Comparison of ENCODE assay signal across 8 mouse cellular contexts in the genomic region with DNA sequence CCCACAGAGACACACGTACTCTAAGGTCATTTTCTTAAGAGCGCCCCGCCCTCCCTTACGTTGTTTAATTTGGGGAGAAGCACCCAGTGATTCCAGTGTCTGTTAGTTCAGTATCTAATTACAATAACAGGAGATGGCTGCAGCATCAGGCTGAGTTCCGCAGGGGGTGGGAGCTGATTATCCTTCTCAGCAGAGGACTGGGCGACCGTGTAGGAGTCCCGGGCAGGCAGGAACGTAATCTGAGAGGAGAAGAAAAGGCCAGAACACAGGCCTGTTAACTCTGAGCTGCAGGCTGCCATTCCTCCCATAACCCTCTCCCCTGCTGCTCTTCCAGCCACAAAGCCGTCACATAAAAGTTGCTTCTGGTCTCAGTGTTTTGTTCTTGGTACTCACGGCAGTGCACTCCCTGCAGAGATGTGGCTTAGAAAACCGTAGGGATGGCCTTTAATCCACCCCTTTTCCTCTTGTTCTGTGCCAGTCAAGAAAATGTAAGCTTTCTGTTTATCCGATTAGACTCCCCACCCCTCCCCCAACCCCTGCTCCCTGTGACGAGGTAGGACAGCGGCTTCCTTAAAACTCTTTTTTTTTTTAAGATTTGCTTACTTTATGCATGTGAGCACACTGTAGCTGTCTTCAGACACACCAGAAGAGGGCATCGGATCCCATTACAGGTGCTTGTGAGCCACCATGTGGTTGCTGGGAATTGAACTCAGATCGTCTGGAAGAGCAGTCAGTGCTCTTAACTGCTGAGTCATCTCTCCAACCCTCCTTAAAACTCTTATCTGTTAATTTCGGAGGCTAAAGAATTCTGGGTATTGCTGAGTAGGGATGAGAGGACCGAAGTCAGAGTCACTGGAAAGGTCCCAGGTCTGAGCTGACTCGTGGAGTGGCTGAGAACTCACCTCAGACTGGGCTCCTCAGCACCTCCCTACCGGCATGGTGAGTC.
DNase-seq lines count a peak whose midpoint lies in the region; ATAC-seq and TF ChIP-seq lines count a peak whose summit lies in the region.

No protein-coding gene starts in this region.

- H3K27me3 ChIP-seq in embryonic facial prominence, embryonic 14.5 days (replicated peaks; ENCODE audit: control insufficient read depth, insufficient read depth, low read length), result no peaks in the 10 kb centered on the region
- no peaks in the 10 kb centered on the region for H3K27me3 ChIP-seq in hindbrain, embryonic 11.5 days (ENCODE audit: control insufficient read depth, insufficient read depth, low read length)

- peak; percentile 81 for ATAC-seq in embryonic facial prominence, embryonic 14.5 days (ENCODE audit: low read depth)
- ATAC-seq in hindbrain, embryonic 11.5 days (ENCODE audit: low FRiP score), result peak; percentile 72
- peak; percentile 29 for ATAC-seq in megakaryocyte, adult 5-6 weeks (ENCODE audit: poor library complexity, severe bottlenecking)

- TF ChIP-seq POLR2A in lung, adult 2 months (IDR thresholded peaks at IDR 0.05; ENCODE audit: borderline replicate concordance, extremely low read depth, low read depth, low read length), result no peak

- H3K36me3 ChIP-seq in embryonic facial prominence, embryonic 14.5 days (ENCODE audit: control insufficient read depth, insufficient read depth, low read length), result no peaks in the 10 kb centered on the region
- H3K36me3 ChIP-seq in hindbrain, embryonic 11.5 days (ENCODE audit: control insufficient read depth, insufficient read depth, low read length), result no peaks in the 10 kb centered on the region

- H3K4me2 ChIP-seq in embryonic facial prominence, embryonic 14.5 days (ENCODE audit: low read depth, low read length), result peak overlapping the region; percentile 53
- H3K4me2 ChIP-seq in hindbrain, embryonic 11.5 days (replicated peaks; ENCODE audit: low read depth, low read length), result peak overlapping the region; percentile 43

- no peaks in the 10 kb centered on the region for H3K9me3 ChIP-seq in embryonic facial prominence, embryonic 14.5 days (ENCODE audit: control insufficient read depth, low read length)
- H3K9me3 ChIP-seq in hindbrain, embryonic 11.5 days (ENCODE audit: control insufficient read depth, low read length), result no peaks in the 10 kb centered on the region

- WGBS in lung, adult 2 months, result 19% methylated on average over 21 of the region's 21 CpGs
- WGBS in embryonic facial prominence, embryonic 14.5 days, result 6% methylated on average over 20 of the region's 21 CpGs
- WGBS in hindbrain, embryonic 11.5 days, result 2% methylated on average over 21 of the region's 21 CpGs

- H3K4me1 ChIP-seq in lung, adult 2 months (ENCODE audit: control insufficient read depth, insufficient read depth, low read length), result peaks cover 2% of the 10 kb centered on the region
- H3K4me1 ChIP-seq in embryonic facial prominence, embryonic 14.5 days (ENCODE audit: control insufficient read depth, insufficient read depth, low read length), result peaks cover 11% of the 10 kb centered on the region; the same call in 1 of the 2 replicates
- peaks cover 2% of the 10 kb centered on the region; the same call in 1 of the 2 replicates for H3K4me1 ChIP-seq in hindbrain, embryonic 11.5 days (replicated peaks; ENCODE audit: control insufficient read depth, insufficient read depth, low read length)

- peak overlapping the region; percentile 21 for H3K9ac ChIP-seq in embryonic facial prominence, embryonic 14.5 days (ENCODE audit: low read depth, low read length)
- peak overlapping the region; percentile 41; the same call in 1 of the 2 replicates for H3K9ac ChIP-seq in hindbrain, embryonic 11.5 days (ENCODE audit: low read depth, low read length)

- H3K4me3 ChIP-seq in lung, adult 2 months (replicated peaks; ENCODE audit: extremely low read depth, low read depth, low read length), result no peak overlapping the region
- peak overlapping the region; percentile 28 for H3K4me3 ChIP-seq in embryonic facial prominence, embryonic 14.5 days (ENCODE audit: low read depth, low read length)
- H3K4me3 ChIP-seq in hindbrain, embryonic 11.5 days (ENCODE audit: low read depth, low read length), result peak overlapping the region; percentile 12

- TF ChIP-seq CTCF in lung, adult 2 months (IDR thresholded peaks at IDR 0.05; ENCODE audit: insufficient read depth, low read length), result no peak

- 0 out of 2 replicates have a peak overlapping the region, but pooled peaks have one; percentile 7 for H3K27ac ChIP-seq in embryonic facial prominence, embryonic 14.5 days (replicated peaks; ENCODE audit: low read depth, low read length)
- H3K27ac ChIP-seq in hindbrain, embryonic 11.5 days (ENCODE audit: low read depth, low read length), result peak overlapping the region; percentile 51; the same call in 1 of the 2 replicates

- peak; percentile 23 for DNase-seq in lung, adult 2 months
- no peak for DNase-seq in lung, postnatal 14 days
- peak; percentile 72 for DNase-seq in embryonic facial prominence, embryonic 14.5 days (ENCODE audit: low spot score)
- peak; percentile 63 for DNase-seq in hindbrain, embryonic 11.5 days (ENCODE audit: low spot score)
- peak; percentile 46 for DNase-seq in thymus, postnatal 14 days
- no peak for DNase-seq in cerebellum, adult 18-20 months
- DNase-seq in right cerebral cortex, postnatal 36 days (ENCODE audit: low spot score in 2 of 2), result no peak

Comparison
In these comparisons a context has a peak if more than half of its experiments do, and no peak if none do; other contexts are left out.
1. DNase-seq: peak in lung, adult 2 months (single experiment), embryonic facial prominence, embryonic 14.5 days (single experiment), hindbrain, embryonic 11.5 days (single experiment) and thymus, postnatal 14 days (single experiment); none in lung, postnatal 14 days (single experiment), cerebellum, adult 18-20 months (0 of 2) and right cerebral cortex, postnatal 36 days (0 of 2).
2. ATAC-seq: peak in every context shown above with its lines; median percentile 81 in embryonic facial prominence, embryonic 14.5 days; 72 in hindbrain, embryonic 11.5 days; 29 in megakaryocyte, adult 5-6 weeks.